In the genomic region with DNA sequence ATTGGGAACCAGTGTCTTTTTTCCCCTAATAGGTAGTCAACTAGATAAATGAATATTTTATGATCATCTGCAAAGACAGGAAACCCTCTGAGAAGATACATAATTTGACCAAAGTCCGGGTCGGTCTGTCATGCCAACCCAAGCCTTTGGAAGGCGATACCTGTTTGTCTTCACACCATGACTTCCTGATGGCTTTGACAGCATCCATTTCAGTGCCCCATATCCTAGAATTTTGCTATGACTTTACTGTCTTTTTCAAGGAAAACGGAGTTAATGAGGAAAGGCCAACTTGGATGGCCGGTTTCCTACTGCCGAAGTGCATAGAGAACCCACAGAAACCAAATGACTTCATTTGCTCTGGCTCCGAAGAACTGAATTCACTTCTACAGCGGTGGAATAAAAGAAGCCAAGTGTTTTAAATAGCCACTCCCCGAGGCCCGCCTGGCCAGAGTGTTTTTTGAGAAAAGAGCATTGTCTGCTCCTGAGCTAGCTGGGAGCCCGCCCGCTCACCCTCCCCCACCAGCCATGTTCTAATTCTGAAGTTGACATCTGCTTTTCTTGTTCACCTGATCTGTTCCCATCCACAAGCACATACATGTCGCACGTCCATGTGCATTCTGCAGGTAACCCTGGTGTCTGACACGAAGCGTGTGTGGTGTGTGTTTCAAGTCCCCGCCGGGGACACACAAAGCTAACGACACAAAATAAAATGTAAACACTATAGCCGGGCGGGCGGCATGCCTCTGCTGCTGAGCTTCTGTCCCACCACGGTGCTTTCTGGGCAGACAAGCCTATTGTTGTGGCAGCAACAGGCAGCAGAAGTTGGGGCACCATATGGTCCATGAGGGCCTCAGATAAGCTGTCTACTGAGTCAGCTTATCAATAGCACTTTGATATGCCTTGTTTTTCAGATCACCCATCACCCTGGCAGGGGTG, we compare ENCODE assay signal across 9 mouse cellular contexts. TPM values are rescaled to one million over a fixed set of nuclear protein-coding genes. Genes with fewer than 3 reads are reported as not detected.
DNase-seq lines count a peak whose midpoint lies in the region; ATAC-seq and TF ChIP-seq lines count a peak whose summit lies in the region.
"Had no signal": no experiment of that assay in that cellular context is flagged by ENCODE, and none has a peak within 500 bp of the region (broad histone marks: within the 10 kb centered on the region; RNA-seq: fewer than 3 reads in every experiment).

No protein-coding gene starts in this region.

- no peak for TF ChIP-seq CTCF in hindbrain, postnatal 0 days (IDR thresholded peaks at IDR 0.05; ENCODE audit: low read depth)

- no peak overlapping the region for H3K9ac ChIP-seq in hindbrain, postnatal 0 days (replicated peaks; ENCODE audit: low read length)
- no peak overlapping the region for H3K9ac ChIP-seq in midbrain, embryonic 15.5 days

- DNase-seq in right cerebral cortex, postnatal 10 days (ENCODE audit: low spot score in 2 of 2): peak; percentile 46 to 48
- no peak for DNase-seq in right cerebral cortex, postnatal 4 days
- peak; percentile 24 to 30 for DNase-seq in gastrocnemius, postnatal 36 days
- DNase-seq in hindbrain, postnatal 0 days (ENCODE audit: low spot score): peak; percentile 52
- DNase-seq in thymus, postnatal 36 days: no peak

- 16% methylated on average over 23 of the region's 23 CpGs for WGBS in hindbrain, postnatal 0 days
- WGBS in midbrain, embryonic 15.5 days: 9% methylated on average over 23 of the region's 23 CpGs

- no peaks in the 10 kb centered on the region for H3K36me3 ChIP-seq in hindbrain, postnatal 0 days (ENCODE audit: insufficient read depth, low read length)
- no peaks in the 10 kb centered on the region for H3K36me3 ChIP-seq in midbrain, embryonic 15.5 days (replicated peaks)

- no peak overlapping the region for H3K4me3 ChIP-seq in hindbrain, postnatal 0 days (ENCODE audit: low read length)
- 0 out of 2 replicates have a peak overlapping the region, but pooled peaks have one; percentile 6 for H3K4me3 ChIP-seq in midbrain, embryonic 15.5 days

- ATAC-seq in hindbrain, postnatal 0 days: peak; percentile 30; the same call in 1 of the 2 replicates
- 0 out of 2 replicates have a peak, but pooled peaks have one; percentile 16 for ATAC-seq in midbrain, embryonic 15.5 days (replicated peaks)
- ATAC-seq in megakaryocyte, adult 5-6 weeks (ENCODE audit: poor library complexity, severe bottlenecking): no peak
- ATAC-seq in erythroblast, adult 5-6 weeks (replicated peaks; ENCODE audit: low FRiP score, poor library complexity, severe bottlenecking): no peak
- ATAC-seq: Patski had no signal

- intact Hi-C loops in gastrocnemius, postnatal 36 days (cut with DNase I): loop anchor here (5.0 kb wide), 1 partner anchor 57 kb away; no protein-coding TSS in a partner anchor

- H3K4me2 ChIP-seq in hindbrain, postnatal 0 days (ENCODE audit: low read depth, low read length): peak overlapping the region; percentile 37
- peak overlapping the region; percentile 25; the same call in 1 of the 2 replicates for H3K4me2 ChIP-seq in midbrain, embryonic 15.5 days

- peak overlapping the region; percentile 60 for H3K27ac ChIP-seq in hindbrain, postnatal 0 days
- H3K27ac ChIP-seq in midbrain, embryonic 15.5 days: peak overlapping the region; percentile 28; the same call in 1 of the 2 replicates

- no peaks in the 10 kb centered on the region for H3K27me3 ChIP-seq in hindbrain, postnatal 0 days (ENCODE audit: insufficient read depth, low read length)
- H3K27me3 ChIP-seq in midbrain, embryonic 15.5 days (replicated peaks): 0 out of 2 replicates have a peak, but pooled peaks cover 3% of the 10 kb centered on the region
- H3K27me3 ChIP-seq: Patski had no signal

- H3K9me3 ChIP-seq in hindbrain, postnatal 0 days (ENCODE audit: low read length): no peaks in the 10 kb centered on the region
- no peaks in the 10 kb centered on the region for H3K9me3 ChIP-seq in midbrain, embryonic 15.5 days

- H3K4me1 ChIP-seq in hindbrain, postnatal 0 days (ENCODE audit: insufficient read depth, low read length): peaks cover 30% of the 10 kb centered on the region
- peaks cover 53% of the 10 kb centered on the region for H3K4me1 ChIP-seq in midbrain, embryonic 15.5 days

RNA-seq across cellular contexts. Expression of a gene that starts 5.8 kb away (rescaled TPM):
- 100 to 1,000 TPM; 142 to 162 TPM for total RNA-seq in gastrocnemius, postnatal 36 days (2021)
- total RNA-seq in hindbrain, postnatal 0 days (2014; rRNA removed): 25.6 and 32.4 TPM in 2 replicates
- 10.2 and 14.3 TPM in 2 replicates for polyA plus RNA-seq in hindbrain, postnatal 0 days (2015; fragmentation: Nextera tagmentation; extraction: Ambion mirVana)
- polyA plus RNA-seq in midbrain, embryonic 15.5 days (2015; fragmentation: Nextera tagmentation; extraction: Ambion mirVana): 13.4 and 15.0 TPM in 2 replicates
- 0.14 TPM in 1 of 2 replicates, not detected in the other for total RNA-seq in megakaryocyte, adult 5-6 weeks (2015)
- total RNA-seq in megakaryocyte, adult 5-6 weeks (2017): not detected in 2 replicates
- total RNA-seq in erythroblast, adult 5-6 weeks (2015; ENCODE audit: low replicate concordance): not detected in 2 replicates
- total RNA-seq in erythroblast, adult 5-6 weeks (2017; ENCODE audit: low replicate concordance): 0.14 TPM in 1 of 2 replicates, not detected in the other

Comparison
In these comparisons a context has a peak if more than half of its experiments do, and no peak if none do; other contexts are left out.
1. DNase-seq: peak in right cerebral cortex, postnatal 10 days (2 of 2), gastrocnemius, postnatal 36 days (2 of 2) and hindbrain, postnatal 0 days (single experiment); none in right cerebral cortex, postnatal 4 days (single experiment) and thymus, postnatal 36 days (0 of 2).
2. ATAC-seq: peak in hindbrain, postnatal 0 days (single experiment) and midbrain, embryonic 15.5 days (single experiment); none in megakaryocyte, adult 5-6 weeks (single experiment) and erythroblast, adult 5-6 weeks (single experiment).
3. RNA of a gene that starts 5.8 kb away (total RNA-seq): 142 to 162 TPM in gastrocnemius, postnatal 36 days and 25.6 to 32.4 TPM in hindbrain, postnatal 0 days; 0.14 TPM in megakaryocyte, adult 5-6 weeks and 0.14 TPM in erythroblast, adult 5-6 weeks; every median in the first group is over 10 times any median in the second.